Mouse (Mus musculus) forebrain, postnatal 0 days (tissue): ENCODE measurements around the gene Pi4kb. TPM values are rescaled to one million over a fixed set of nuclear protein-coding genes. Genes with fewer than 3 reads are reported as not detected.
"Not testable (repeated sequence)": the region's sequence is repeated elsewhere in the genome, so short reads cannot be mapped to it uniquely, and the experiment has no call there.

Experiments used
- ATAC-seq: fragments of 200-750 bp; cut with Nextera tagmentation; 2 replicates; pipeline ENCODE4 v1.8.0; 2017; ENCODE audit warnings: mild to moderate bottlenecking, moderate library complexity
- DNase-seq: peaks from one replicate; pipeline ENCODE4 v3.0.0-alpha.2; 2015
- H3K27ac ChIP-seq: fragments of 300-500 bp; sonication (generic); 2 replicates; pipeline ENCODE4 v1.5.1; 2014; ENCODE audit warnings: low read depth, mild to moderate bottlenecking, antibody characterized with exemption, low read length, moderate library complexity, mixed read lengths
- H3K27me3 ChIP-seq: fragments of 300-500 bp; sonication (generic); 2 replicates; pipeline ENCODE4 v1.6.1; 2014; ENCODE audit warnings: mild to moderate bottlenecking, low read length, mixed read lengths; ENCODE audit not compliant: insufficient read depth
- H3K36me3 ChIP-seq: fragments of 300-500 bp; sonication (generic); 2 replicates; pipeline ENCODE4 v1.6.1; 2014; ENCODE audit warnings: mild to moderate bottlenecking, moderate library complexity; ENCODE audit not compliant: insufficient read depth
- H3K4me1 ChIP-seq: fragments of 300-500 bp; sonication (generic); 2 replicates; pipeline ENCODE4 v1.6.1; 2014; ENCODE audit warnings: antibody characterized with exemption; ENCODE audit not compliant: insufficient read depth
- H3K4me2 ChIP-seq: fragments of 300-500 bp; sonication (generic); 2 replicates; pipeline ENCODE4 v1.6.1; 2014; ENCODE audit warnings: low read depth, mild to moderate bottlenecking, moderate library complexity
- H3K4me3 ChIP-seq: fragments of 300-500 bp; sonication (generic); 2 replicates; pipeline ENCODE4 v1.5.1; 2014; ENCODE audit warnings: low read depth, low read length, mixed read lengths
- H3K9ac ChIP-seq: fragments of 300-500 bp; sonication (generic); 2 replicates; pipeline ENCODE4 v1.6.1; 2014; ENCODE audit warnings: mild to moderate bottlenecking
- H3K9me3 ChIP-seq: fragments of 300-500 bp; sonication (generic); 2 replicates; pipeline ENCODE4 v1.6.1; 2016; ENCODE audit warnings: low read length
- CTCF ChIP-seq: sonication (generic); IDR thresholded peaks from 2 replicates; pipeline ENCODE4 v1.5.1; 2016; ENCODE audit warnings: antibody characterized with exemption, control low read depth, low read depth
- WGBS: fragments of 180-500 bp; shearing (Covaris S2); extraction: QIAGEN DNeasy Blood & Tissue Kit; methylation state at CpG from one replicate; pipeline ENCODE4 v1.1.7; 2014; 5-methylcytosine and 5-hydroxymethylcytosine counted together
- polyA plus RNA-seq: library from polyadenylated mRNA; unstranded; fragments of >200 nt; fragmentation: Nextera tagmentation; extraction: Ambion mirVana; gene quantifications from 2 replicates; pipeline ENCODE4 v1.2.1, GENCODE M21; 2015
- total RNA-seq: library from RNA; depleted of rRNA; stranded (reverse); fragments of >200 nt; gene quantifications from 2 replicates; pipeline ENCODE4 v1.2.3, GENCODE M21; 2014

Pi4kb gene
- total and polyA plus RNA-seq, 2 experiments from 2014 or later, result 24.6 to 79.8 TPM

- peak; percentile 85 for ATAC-seq
Observed at GRCm38 (mm10) chr3:94932809-94933564, 41.5 kb upstream of the Pi4kb start, which contains the start of gene Selenbp1. TSS of gene Selenbp1 (plus strand) at chr3:94933056.

GRCm38 (mm10) chr3:94933604-94934003 lies 40.9 kb upstream of the Pi4kb start:
- DNase-seq, H3K27me3 ChIP-seq, H3K36me3 ChIP-seq, H3K27ac ChIP-seq, H3K4me3 ChIP-seq, H3K9ac ChIP-seq, H3K9me3 ChIP-seq, ATAC-seq, H3K4me2 ChIP-seq, H3K4me1 ChIP-seq: not testable (repeated sequence)
- WGBS, result no CpG with 5 or more reads among the region's 2 CpGs

More at GRCm38 (mm10) chr3:94932809-94933564, 41.5 kb upstream of the Pi4kb start, which contains the start of gene Selenbp1:
- no peaks in the 10 kb centered on the region for H3K4me1 ChIP-seq
- 15% methylated on average over 16 of the region's 16 CpGs for WGBS
- no peaks in the 10 kb centered on the region for H3K9me3 ChIP-seq
- no peaks in the 10 kb centered on the region for H3K36me3 ChIP-seq
- H3K9ac ChIP-seq, result no peak within 1 kb of the TSS
- H3K4me2 ChIP-seq, result peak within 1 kb of the TSS; percentile 38
- TF ChIP-seq CTCF, result no peak
- H3K27ac ChIP-seq, result no peak within 1 kb of the TSS
- peak; percentile 70 for DNase-seq
- no peaks in the 10 kb centered on the region for H3K27me3 ChIP-seq
- peak within 1 kb of the TSS; percentile 21 for H3K4me3 ChIP-seq

GRCm38 (mm10) chr3:94934564-94934963 lies 40.0 kb upstream of the Pi4kb start:
- not testable (repeated sequence) for H3K4me2 ChIP-seq, ATAC-seq, H3K36me3 ChIP-seq, H3K27me3 ChIP-seq, H3K4me3 ChIP-seq, H3K9ac ChIP-seq, H3K4me1 ChIP-seq, DNase-seq, H3K9me3 ChIP-seq, H3K27ac ChIP-seq
- WGBS, result 93% methylated on average over 3 of the region's 3 CpGs

- H3K27ac ChIP-seq, ATAC-seq: not testable (repeated sequence)
- WGBS, result 94% methylated on average over 3 of the region's 3 CpGs
Observed at GRCm38 (mm10) chr3:94935332-94935731, 39.2 kb upstream of the Pi4kb start.

GRCm38 (mm10) chr3:94936147-94936546 lies 38.4 kb upstream of the Pi4kb start:
- H3K27me3 ChIP-seq, H3K4me3 ChIP-seq, H3K27ac ChIP-seq, H3K9me3 ChIP-seq, DNase-seq, H3K36me3 ChIP-seq, ATAC-seq, H3K4me2 ChIP-seq, H3K9ac ChIP-seq, H3K4me1 ChIP-seq: not testable (repeated sequence)
- WGBS, result 84% methylated on average over 5 of the region's 5 CpGs

More at GRCm38 (mm10) chr3:94935332-94935731, 39.2 kb upstream of the Pi4kb start:
- H3K4me2 ChIP-seq, H3K9me3 ChIP-seq, H3K27me3 ChIP-seq, H3K4me1 ChIP-seq, H3K4me3 ChIP-seq, H3K36me3 ChIP-seq, DNase-seq, H3K9ac ChIP-seq: not testable (repeated sequence)

GRCm38 (mm10) chr3:94937194-94937593 lies 37.3 kb upstream of the Pi4kb start:
- H3K4me3 ChIP-seq, ATAC-seq, H3K9me3 ChIP-seq, H3K4me2 ChIP-seq, H3K27ac ChIP-seq, H3K9ac ChIP-seq, H3K36me3 ChIP-seq, DNase-seq, H3K27me3 ChIP-seq, H3K4me1 ChIP-seq: not testable (repeated sequence)
- WGBS, result 93% methylated on average over 6 of the region's 7 CpGs

- not testable (repeated sequence) for H3K4me2 ChIP-seq, H3K9ac ChIP-seq, H3K27me3 ChIP-seq, H3K4me3 ChIP-seq, H3K36me3 ChIP-seq, H3K9me3 ChIP-seq, H3K4me1 ChIP-seq, DNase-seq, H3K27ac ChIP-seq, ATAC-seq
- 78% methylated on average over 9 of the region's 9 CpGs for WGBS
Observed at GRCm38 (mm10) chr3:94940033-94940432, 34.5 kb upstream of the Pi4kb start.

- H3K27ac ChIP-seq, DNase-seq, H3K4me3 ChIP-seq, H3K4me2 ChIP-seq, H3K4me1 ChIP-seq, ATAC-seq, H3K9ac ChIP-seq, H3K27me3 ChIP-seq, H3K9me3 ChIP-seq, H3K36me3 ChIP-seq: not testable (repeated sequence)
- 77% methylated on average over 7 of the region's 9 CpGs for WGBS
Observed at GRCm38 (mm10) chr3:94942211-94942967, 32.1 kb upstream of the Pi4kb start.
